In the genomic region with DNA sequence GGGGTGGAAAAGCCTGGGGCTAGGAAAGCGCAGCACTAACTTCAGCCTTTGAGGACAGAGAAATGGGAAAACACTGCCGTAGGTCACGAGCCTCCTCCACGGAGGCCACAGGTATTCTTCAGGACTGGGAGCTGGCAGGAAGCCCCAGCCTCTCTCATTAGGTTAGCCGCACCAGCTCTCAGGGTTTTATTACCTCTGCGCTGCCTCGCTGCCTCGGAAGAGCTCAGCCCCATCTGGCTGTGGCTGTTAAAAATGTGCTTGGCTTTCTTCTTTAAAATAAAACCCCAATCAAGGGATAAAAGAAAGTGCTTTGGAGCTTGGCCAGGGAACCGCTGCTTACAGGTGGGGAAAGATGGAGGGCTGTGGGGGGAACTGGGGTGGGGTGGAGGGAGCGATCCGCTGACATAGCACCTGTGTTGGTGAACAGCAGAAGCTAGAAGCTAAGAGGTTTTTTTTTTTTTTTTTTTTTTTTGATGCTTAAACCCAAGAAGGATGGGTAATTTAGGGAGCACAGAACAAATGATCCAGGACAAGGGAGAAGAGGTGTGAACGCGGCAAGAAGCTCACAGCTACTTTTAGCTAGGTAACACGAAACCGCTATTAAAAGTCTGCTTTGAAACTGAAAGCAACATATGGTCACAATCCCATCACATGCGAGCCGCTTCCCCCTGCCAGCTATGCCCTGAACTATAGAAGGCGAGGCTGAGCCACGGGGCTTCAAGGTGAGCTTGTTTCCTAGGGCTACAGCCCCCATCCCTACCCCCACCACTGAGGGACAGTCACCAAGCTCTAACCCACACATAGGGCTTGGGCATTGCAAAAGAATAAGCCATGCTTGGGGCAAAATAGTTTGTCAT, we compare ENCODE assay signal across 8 mouse cellular contexts. TPM values are rescaled to one million over a fixed set of nuclear protein-coding genes. Genes with fewer than 3 reads are reported as not detected.
DNase-seq lines count a peak whose midpoint lies in the region; ATAC-seq lines count a peak whose summit lies in the region.

No protein-coding gene starts in this region.

- H3K27ac ChIP-seq in midbrain, embryonic 14.5 days (replicated peaks; ENCODE audit: low read depth, low read length), result no peak overlapping the region
- H3K27ac ChIP-seq in midbrain, embryonic 16.5 days (ENCODE audit: low read length), result no peak overlapping the region
- H3K27ac ChIP-seq in embryonic facial prominence, embryonic 15.5 days (replicated peaks), result no peak overlapping the region
- H3K27ac ChIP-seq in stomach, embryonic 14.5 days (ENCODE audit: low read length), result no peak overlapping the region

- intact Hi-C loops in left cerebral cortex, postnatal 10 days (cut with DNase I), result loop anchor here (10.0 kb wide), 2 partner anchors 218 to 468 kb away; no protein-coding TSS in a partner anchor

- 70% methylated on average over 19 of the region's 19 CpGs for WGBS in midbrain, embryonic 14.5 days
- 60% methylated on average over 19 of the region's 19 CpGs for WGBS in midbrain, embryonic 16.5 days
- 19% methylated on average over 19 of the region's 19 CpGs for WGBS in embryonic facial prominence, embryonic 15.5 days
- WGBS in stomach, embryonic 14.5 days, result 19% methylated on average over 19 of the region's 19 CpGs

- H3K4me3 ChIP-seq in midbrain, embryonic 14.5 days (replicated peaks; ENCODE audit: low read depth, low read length), result no peak overlapping the region
- no peak overlapping the region for H3K4me3 ChIP-seq in midbrain, embryonic 16.5 days (ENCODE audit: low read depth, low read length)
- 0 out of 2 replicates have a peak overlapping the region, but pooled peaks have one; percentile 3 for H3K4me3 ChIP-seq in embryonic facial prominence, embryonic 15.5 days (replicated peaks)
- no peak overlapping the region for H3K4me3 ChIP-seq in stomach, embryonic 14.5 days (ENCODE audit: low read depth, low read length)

- H3K4me1 ChIP-seq in midbrain, embryonic 14.5 days (ENCODE audit: control insufficient read depth, insufficient read depth, low read length), result no peaks in the 10 kb centered on the region
- 0 out of 2 replicates have a peak, but pooled peaks cover 2% of the 10 kb centered on the region for H3K4me1 ChIP-seq in midbrain, embryonic 16.5 days (ENCODE audit: control insufficient read depth, insufficient read depth, low read length)
- H3K4me1 ChIP-seq in embryonic facial prominence, embryonic 15.5 days, result peaks cover 22% of the 10 kb centered on the region
- H3K4me1 ChIP-seq in stomach, embryonic 14.5 days (ENCODE audit: control insufficient read depth, insufficient read depth, low read length), result 0 out of 2 replicates have a peak, but pooled peaks cover 4% of the 10 kb centered on the region

- H3K9ac ChIP-seq in midbrain, embryonic 14.5 days (replicated peaks; ENCODE audit: low read length), result no peak overlapping the region
- H3K9ac ChIP-seq in midbrain, embryonic 16.5 days (ENCODE audit: low read depth, low read length), result no peak overlapping the region
- H3K9ac ChIP-seq in embryonic facial prominence, embryonic 15.5 days, result no peak overlapping the region
- H3K9ac ChIP-seq in stomach, embryonic 14.5 days (replicated peaks; ENCODE audit: low read depth, low read length), result no peak overlapping the region

- no peaks in the 10 kb centered on the region for H3K27me3 ChIP-seq in midbrain, embryonic 14.5 days (ENCODE audit: control insufficient read depth, insufficient read depth, low read length)
- H3K27me3 ChIP-seq in midbrain, embryonic 16.5 days (ENCODE audit: control insufficient read depth, insufficient read depth, low read depth, low read length), result no peaks in the 10 kb centered on the region
- 0 out of 2 replicates have a peak, but pooled peaks cover 4% of the 10 kb centered on the region for H3K27me3 ChIP-seq in embryonic facial prominence, embryonic 15.5 days
- 0 out of 2 replicates have a peak, but pooled peaks cover 3% of the 10 kb centered on the region for H3K27me3 ChIP-seq in stomach, embryonic 14.5 days (ENCODE audit: control insufficient read depth, insufficient read depth, low read length)

- no peak overlapping the region for H3K4me2 ChIP-seq in midbrain, embryonic 14.5 days (ENCODE audit: low read length)
- no peak overlapping the region for H3K4me2 ChIP-seq in midbrain, embryonic 16.5 days (ENCODE audit: low read length)
- H3K4me2 ChIP-seq in embryonic facial prominence, embryonic 15.5 days (replicated peaks), result peak overlapping the region; percentile 40
- H3K4me2 ChIP-seq in stomach, embryonic 14.5 days (replicated peaks; ENCODE audit: low read depth, low read length), result 0 out of 2 replicates have a peak overlapping the region, but pooled peaks have one; percentile 18

- peak; percentile 33 for DNase-seq in midbrain, embryonic 14.5 days
- DNase-seq in kidney, postnatal 10 days, result peak; percentile 33
- DNase-seq in left cerebral cortex, postnatal 10 days (ENCODE audit: extremely low spot score in 1 of 2, low spot score in 2 of 2), result no peak
- DNase-seq in layer of hippocampus, postnatal 36 days, result no peak
- DNase-seq in urinary bladder, postnatal 25 days (ENCODE audit: low spot score), result no peak

- H3K9me3 ChIP-seq in midbrain, embryonic 14.5 days (ENCODE audit: control insufficient read depth, low read length), result no peaks in the 10 kb centered on the region
- H3K9me3 ChIP-seq in midbrain, embryonic 16.5 days (replicated peaks; ENCODE audit: control insufficient read depth, low read length, poor library complexity, severe bottlenecking), result no peaks in the 10 kb centered on the region
- no peaks in the 10 kb centered on the region for H3K9me3 ChIP-seq in embryonic facial prominence, embryonic 15.5 days (replicated peaks)
- no peaks in the 10 kb centered on the region for H3K9me3 ChIP-seq in stomach, embryonic 14.5 days (ENCODE audit: control insufficient read depth, low read depth, low read length)

- H3K36me3 ChIP-seq in midbrain, embryonic 14.5 days (ENCODE audit: control insufficient read depth, insufficient read depth, low read length), result no peaks in the 10 kb centered on the region
- H3K36me3 ChIP-seq in midbrain, embryonic 16.5 days (ENCODE audit: control insufficient read depth, insufficient read depth, low read length), result no peaks in the 10 kb centered on the region
- H3K36me3 ChIP-seq in embryonic facial prominence, embryonic 15.5 days, result no peaks in the 10 kb centered on the region
- H3K36me3 ChIP-seq in stomach, embryonic 14.5 days (ENCODE audit: control insufficient read depth, insufficient read depth, low read length), result no peaks in the 10 kb centered on the region

- no peak for ATAC-seq in midbrain, embryonic 14.5 days (ENCODE audit: low FRiP score, low TSS enrichment)
- ATAC-seq in midbrain, embryonic 16.5 days, result no peak; the same call in 1 of the 2 replicates
- ATAC-seq in embryonic facial prominence, embryonic 15.5 days (ENCODE audit: insufficient number of reproducible peaks, low FRiP score, low TSS enrichment, low read depth), result no peak
- no peak for ATAC-seq in stomach, embryonic 14.5 days (ENCODE audit: insufficient number of reproducible peaks, insufficient read depth, low FRiP score, low read depth)

RNA-seq across cellular contexts. Expression of gene Inhbb, which starts 34.9 kb away (rescaled TPM):
- polyA plus RNA-seq in midbrain, embryonic 14.5 days (2014; fragmentation: Nextera tagmentation; extraction: Ambion mirVana), result 1.9 and 2.1 TPM in 2 replicates
- 1.8 and 1.9 TPM in 2 replicates for polyA plus RNA-seq in midbrain, embryonic 16.5 days (2015; fragmentation: Nextera tagmentation; extraction: Ambion mirVana)
- 1.6 and 1.9 TPM in 2 replicates for polyA plus RNA-seq in embryonic facial prominence, embryonic 15.5 days (2015; fragmentation: Nextera tagmentation; extraction: Ambion mirVana)
- polyA plus RNA-seq in stomach, embryonic 14.5 days (2014; fragmentation: Nextera tagmentation; extraction: Ambion mirVana), result 1.5 and 2.0 TPM in 2 replicates
- total RNA-seq in left cerebral cortex, postnatal 10 days (2021), result 1 to 10 TPM; 7.9 to 8.8 TPM
- total RNA-seq in layer of hippocampus, postnatal 36 days (2021), result 1 to 10 TPM; 6.0 to 7.6 TPM

RNA-seq across cellular contexts. Expression of gene Ralb, which starts 47.7 kb away (rescaled TPM):
- 35.3 and 49.6 TPM in 2 replicates for polyA plus RNA-seq in midbrain, embryonic 14.5 days (2014; fragmentation: Nextera tagmentation; extraction: Ambion mirVana)
- 60.8 and 60.9 TPM in 2 replicates for polyA plus RNA-seq in midbrain, embryonic 16.5 days (2015; fragmentation: Nextera tagmentation; extraction: Ambion mirVana)
- polyA plus RNA-seq in embryonic facial prominence, embryonic 15.5 days (2015; fragmentation: Nextera tagmentation; extraction: Ambion mirVana), result 119 and 121 TPM in 2 replicates
- 103 and 128 TPM in 2 replicates for polyA plus RNA-seq in stomach, embryonic 14.5 days (2014; fragmentation: Nextera tagmentation; extraction: Ambion mirVana)
- 10 to 100 TPM; 32.3 to 33.9 TPM for total RNA-seq in left cerebral cortex, postnatal 10 days (2021)
- 10 to 100 TPM; 23.3 to 23.7 TPM for total RNA-seq in layer of hippocampus, postnatal 36 days (2021)

Comparison
In these comparisons a context has a peak if more than half of its experiments do, and no peak if none do; other contexts are left out.
1. DNase-seq: peak in midbrain, embryonic 14.5 days (single experiment) and kidney, postnatal 10 days (single experiment); none in left cerebral cortex, postnatal 10 days (0 of 2), layer of hippocampus, postnatal 36 days (0 of 2) and urinary bladder, postnatal 25 days (single experiment).
2. H3K4me2 ChIP-seq: peak in embryonic facial prominence, embryonic 15.5 days (single experiment) and stomach, embryonic 14.5 days (single experiment); none in midbrain, embryonic 14.5 days (single experiment) and midbrain, embryonic 16.5 days (single experiment).